Comparison of ENCODE assay signal across 8 mouse cellular contexts in the genomic region with DNA sequence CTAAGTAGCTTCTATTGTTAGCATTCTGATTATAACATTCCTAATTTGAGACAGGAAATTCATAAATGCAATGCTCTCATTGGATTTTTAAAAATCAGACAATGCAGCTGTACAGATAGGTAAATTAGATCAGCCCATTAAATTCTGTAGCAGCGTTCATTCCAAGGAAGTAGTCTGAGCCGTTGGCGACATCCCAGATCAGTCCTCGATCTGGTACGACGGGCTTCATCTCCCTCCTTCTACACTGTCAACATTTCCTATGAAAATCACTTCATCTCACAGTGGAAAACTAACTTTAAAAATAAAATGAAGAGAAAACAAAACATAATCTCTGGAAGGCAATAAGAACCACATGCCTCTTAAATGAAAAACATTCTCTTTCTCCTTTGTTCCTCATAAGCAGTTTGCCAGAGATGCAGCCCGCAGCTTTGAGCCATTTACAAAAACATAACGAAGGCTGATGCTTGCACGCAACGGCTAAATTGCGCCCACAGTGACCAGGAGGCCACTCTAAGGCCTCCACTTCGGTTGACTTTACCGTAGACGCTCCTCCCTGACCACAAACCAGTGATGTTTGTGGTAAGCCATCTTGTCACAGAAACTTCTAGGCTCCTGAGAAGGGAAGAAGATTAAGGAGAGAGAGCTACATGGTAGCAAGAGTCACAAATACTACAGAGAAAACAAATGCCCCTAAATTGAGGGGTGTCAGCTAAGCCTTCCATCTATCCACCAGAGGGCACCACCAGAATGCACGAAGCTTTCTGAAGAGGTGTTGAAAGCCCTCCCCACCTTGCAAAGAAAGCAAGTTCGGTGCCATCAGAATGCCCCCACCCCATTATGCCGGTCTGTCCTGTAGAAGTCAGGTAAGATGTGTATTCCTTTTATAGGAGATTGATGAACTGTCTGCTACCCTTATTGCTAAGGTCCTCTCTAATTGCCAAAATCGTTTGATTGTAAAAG.
A peak's percentile ranks its signal among the peaks of the same experiment; 100 is the strongest.
DNase-seq lines count a peak whose midpoint lies in the region; ATAC-seq and TF ChIP-seq lines count a peak whose summit lies in the region.

No protein-coding gene starts in this region.

- no peak overlapping the region for H3K9ac ChIP-seq in liver, adult 2 months (ENCODE audit: low read depth, low read length)
- no peak overlapping the region for H3K9ac ChIP-seq in liver, embryonic 12.5 days
- no peak overlapping the region for H3K9ac ChIP-seq in stomach, postnatal 0 days (ENCODE audit: low read length)

- H3K27me3 ChIP-seq in liver, adult 2 months (ENCODE audit: control insufficient read depth, insufficient read depth, low read length), result no peaks in the 10 kb centered on the region
- H3K27me3 ChIP-seq in liver, embryonic 12.5 days (replicated peaks), result no peaks in the 10 kb centered on the region
- no peaks in the 10 kb centered on the region for H3K27me3 ChIP-seq in stomach, postnatal 0 days (ENCODE audit: control insufficient read depth, insufficient read depth, low read length)

- H3K4me1 ChIP-seq in liver, adult 2 months (ENCODE audit: control insufficient read depth, insufficient read depth, low read length), result no peaks in the 10 kb centered on the region
- H3K4me1 ChIP-seq in liver, embryonic 12.5 days, result no peaks in the 10 kb centered on the region; the same call in 1 of the 2 replicates
- H3K4me1 ChIP-seq in stomach, postnatal 0 days (replicated peaks; ENCODE audit: control insufficient read depth, insufficient read depth), result no peaks in the 10 kb centered on the region; the same call in none of the 2 replicates

- DNase-seq in adrenal gland, adult (ENCODE audit: inconsistent age in 2 of 2, low spot score in 1 of 2), result peak; percentile 55 to 90
- no peak for DNase-seq in adrenal gland, adult 8-10 months
- no peak for DNase-seq in liver, adult 2 months (ENCODE audit: extremely low read depth, low read depth, low spot score)
- DNase-seq in embryo, embryonic 10.5 days (ENCODE audit: low spot score), result peak; percentile 61
- peak; percentile 57 for DNase-seq in lung, postnatal 25 days (ENCODE audit: low spot score)
- no peak for DNase-seq in stomach, postnatal 0 days (ENCODE audit: low spot score)

- H3K4me2 ChIP-seq in liver, embryonic 12.5 days, result no peak overlapping the region
- H3K4me2 ChIP-seq in stomach, postnatal 0 days (replicated peaks; ENCODE audit: low read depth), result no peak overlapping the region

- ATAC-seq in liver, embryonic 12.5 days, result no peak
- ATAC-seq in hematopoietic stem cell, adult 5-6 weeks (replicated peaks in 1 of 2; ENCODE audit: insufficient read depth in 1 of 2, low FRiP score in 2 of 2, low TSS enrichment in 1 of 2, low read depth in 1 of 2, poor library complexity in 2 of 2, severe bottlenecking in 2 of 2), result peak; percentile 62 to 76; a peak in 3 of 4 replicates
- ATAC-seq in stomach, postnatal 0 days (ENCODE audit: low FRiP score, low TSS enrichment), result no peak

- TF ChIP-seq CTCF in liver, adult 2 months (IDR thresholded peaks at IDR 0.05; ENCODE audit: low read depth, low read length), result peak; percentile 34; the same call in 1 of the 2 replicates
- TF ChIP-seq CTCF in stomach, postnatal 0 days (IDR thresholded peaks at IDR 0.05; ENCODE audit: low read depth), result peak; percentile 85

- no peaks in the 10 kb centered on the region for H3K36me3 ChIP-seq in liver, adult 2 months (ENCODE audit: control insufficient read depth, insufficient read depth, low read length)
- no peaks in the 10 kb centered on the region for H3K36me3 ChIP-seq in liver, embryonic 12.5 days
- H3K36me3 ChIP-seq in stomach, postnatal 0 days (ENCODE audit: control insufficient read depth, insufficient read depth, low read length), result no peaks in the 10 kb centered on the region

- no peak for TF ChIP-seq EP300 in stomach, postnatal 0 days (optimal IDR thresholded peaks at IDR 0.05)

- TF ChIP-seq POLR2A in liver, adult 2 months (IDR thresholded peaks at IDR 0.05; ENCODE audit: extremely low read depth, insufficient read depth, low read length), result no peak

- H3K4me3 ChIP-seq in liver, adult 2 months (ENCODE audit: insufficient read depth, low read depth, low read length), result no peak overlapping the region
- no peak overlapping the region for H3K4me3 ChIP-seq in liver, embryonic 12.5 days
- no peak overlapping the region for H3K4me3 ChIP-seq in stomach, postnatal 0 days (ENCODE audit: low read depth, low read length)

- peak overlapping the region; percentile 7; the same call in 1 of the 2 replicates for H3K27ac ChIP-seq in liver, adult 2 months (replicated peaks; ENCODE audit: insufficient read depth, low read depth, low read length)
- H3K27ac ChIP-seq in liver, embryonic 12.5 days, result no peak overlapping the region
- no peak overlapping the region for H3K27ac ChIP-seq in stomach, postnatal 0 days (replicated peaks)

- WGBS in liver, adult 2 months, result 70% methylated on average over 18 of the region's 18 CpGs
- WGBS in liver, embryonic 12.5 days (ENCODE audit: insufficient replicate concordance), result 60% methylated on average over 18 of the region's 18 CpGs
- 60% methylated on average over 18 of the region's 18 CpGs for WGBS in stomach, postnatal 0 days

- H3K9me3 ChIP-seq in liver, embryonic 12.5 days (replicated peaks), result no peaks in the 10 kb centered on the region
- no peaks in the 10 kb centered on the region for H3K9me3 ChIP-seq in stomach, postnatal 0 days (ENCODE audit: control insufficient read depth, low read length)

- no peaks in the 10 kb centered on the region for H3K79me2 ChIP-seq in liver, adult 2 months (ENCODE audit: control insufficient read depth, insufficient read depth, low read length)

Comparison
In these comparisons a context has a peak if more than half of its experiments do, and no peak if none do; other contexts are left out.
1. DNase-seq: peak in adrenal gland, adult (2 of 2), embryo, embryonic 10.5 days (single experiment) and lung, postnatal 25 days (single experiment); none in adrenal gland, adult 8-10 months (single experiment), liver, adult 2 months (single experiment) and stomach, postnatal 0 days (single experiment).
2. ATAC-seq: peak in hematopoietic stem cell, adult 5-6 weeks (2 of 2); none in liver, embryonic 12.5 days (single experiment) and stomach, postnatal 0 days (single experiment).